Mouse (Mus musculus) testis, adult 2 months (tissue): ENCODE measurements at regions not wholly inside any gene's neighbourhood (a gene's known extent, or its start where the extent isn't known, plus 50 kb on each side); places are given as distances from the start of the nearest gene placed in this dataset.

ENCODE experiments used
- H3K27ac ChIP-seq: fragments of 200-500 bp; 2 replicates; pipeline ENCODE4 v1.5.1; 2012; ENCODE audit warnings: low read depth, low read length; ENCODE audit not compliant: control insufficient read depth, insufficient read depth
- H3K27me3 ChIP-seq: fragments of 200-500 bp; 2 replicates; pipeline ENCODE4 v1.6.1; 2012; ENCODE audit warnings: mild to moderate bottlenecking, low read length, moderate library complexity; ENCODE audit not compliant: control insufficient read depth, insufficient read depth
- H3K36me3 ChIP-seq: fragments of 200-500 bp; 2 replicates; pipeline ENCODE4 v1.6.1; 2012; ENCODE audit warnings: mild to moderate bottlenecking, low read length; ENCODE audit not compliant: control insufficient read depth, insufficient read depth
- H3K4me1 ChIP-seq: fragments of 200-500 bp; 2 replicates; pipeline ENCODE4 v1.6.1; 2012; ENCODE audit warnings: low read length; ENCODE audit not compliant: control insufficient read depth, insufficient read depth
- H3K4me3 ChIP-seq: fragments of 200-500 bp; 2 replicates; pipeline ENCODE4 v1.5.1; 2012; ENCODE audit warnings: low read depth, mild to moderate bottlenecking, low read length, moderate library complexity, mixed read lengths; ENCODE audit not compliant: control insufficient read depth
- CTCF ChIP-seq: fragments of 200-500 bp; IDR thresholded peaks from 2 replicates; pipeline ENCODE4 v1.5.1; 2012; ENCODE audit warnings: low read depth, mild to moderate bottlenecking, inconsistent platforms, low read length, moderate library complexity; ENCODE audit not compliant: control insufficient read depth, insufficient read depth, insufficient replicate concordance
- POLR2A ChIP-seq: fragments of 200-500 bp; IDR thresholded peaks from 2 replicates; pipeline ENCODE4 v1.6.1; 2012; ENCODE audit warnings: low read depth, mild to moderate bottlenecking, inconsistent platforms, low read length, moderate library complexity; ENCODE audit not compliant: control insufficient read depth

DNA sequence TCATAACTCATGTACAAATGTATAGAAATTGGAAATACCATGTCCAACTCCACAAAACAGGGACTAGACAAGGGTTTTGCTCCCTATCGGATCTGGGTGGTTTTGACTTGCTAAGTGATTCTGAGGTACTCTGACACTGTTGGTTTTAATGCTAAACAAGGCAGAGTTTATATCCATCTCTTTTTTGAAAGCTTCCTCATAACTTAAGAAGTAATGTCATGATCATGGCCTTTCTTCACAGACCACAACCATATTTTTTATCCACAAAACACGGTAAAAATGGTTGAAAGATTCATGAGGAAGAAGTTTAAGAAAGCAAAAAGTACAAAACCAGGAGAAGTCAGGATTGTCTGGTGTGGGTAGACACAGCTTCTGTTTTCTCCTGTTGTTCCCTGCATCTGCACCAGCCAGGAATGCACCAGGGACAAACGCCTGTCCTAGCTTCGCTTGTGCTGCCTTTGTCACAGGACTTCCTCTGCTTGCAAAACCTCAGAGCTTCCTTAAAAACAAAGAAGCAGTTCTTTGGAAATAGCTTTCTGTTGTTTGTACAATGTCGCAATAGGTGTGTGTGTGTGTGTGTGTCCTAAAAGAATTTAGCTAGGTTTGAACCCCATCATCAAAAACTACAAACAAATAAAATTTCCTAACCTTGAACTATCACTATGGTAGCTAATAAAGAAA lies 153.3 kb downstream of the Pah start:
- TF ChIP-seq CTCF (no peak), POLR2A (no peak)
- Histone ChIP-seq H3K27me3 (no peaks in the 10 kb centered on the region), H3K4me3 (no peak overlapping the region), H3K36me3 (no peaks in the 10 kb centered on the region), H3K4me1 (no peaks in the 10 kb centered on the region), H3K27ac (no peak overlapping the region)

- Histone ChIP-seq H3K36me3 (no peaks in the 10 kb centered on the region), H3K27me3 (no peaks in the 10 kb centered on the region), H3K4me3 (no peak overlapping the region), H3K27ac (no peak overlapping the region), H3K4me1 (no peaks in the 10 kb centered on the region)
- TF ChIP-seq POLR2A (no peak), CTCF (no peak)
These were observed 154.6 kb downstream of the Pah start for GRCm38 (mm10) chr10:87676041-87676672.

GRCm38 (mm10) chr10:87678984-87679383 lies 157.4 kb downstream of the Pah start:
- TF ChIP-seq POLR2A (no peak), CTCF (no peak)
- Histone ChIP-seq H3K4me1 (no peaks in the 10 kb centered on the region), H3K27me3 (no peaks in the 10 kb centered on the region), H3K4me3 (no peak overlapping the region), H3K27ac (no peak overlapping the region), H3K36me3 (no peaks in the 10 kb centered on the region)

DNA sequence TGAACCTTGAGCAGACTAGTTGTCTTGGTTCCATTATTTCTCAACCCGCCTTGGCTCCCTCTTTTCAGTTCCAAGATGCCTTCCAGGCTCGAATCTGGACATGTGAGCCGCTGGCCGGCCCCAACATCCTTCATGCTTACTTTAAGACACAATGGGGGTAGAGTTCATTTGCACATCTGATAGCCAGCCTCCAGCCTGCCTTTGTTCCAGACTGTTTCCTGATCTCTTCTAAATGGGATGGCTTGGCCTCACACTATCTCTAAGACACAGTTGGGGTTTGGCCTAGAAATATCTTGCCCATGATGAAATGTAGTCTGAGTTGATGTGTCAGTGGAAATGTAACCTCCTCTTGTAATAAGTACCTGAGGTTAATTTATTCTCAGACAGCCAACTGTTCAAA lies 164.7 kb downstream of the Pah start:
- no peaks in the 10 kb centered on the region for H3K27me3 ChIP-seq
- no peaks in the 10 kb centered on the region for H3K4me1 ChIP-seq
- no peak overlapping the region for H3K4me3 ChIP-seq
- no peaks in the 10 kb centered on the region for H3K36me3 ChIP-seq
- no peak overlapping the region for H3K27ac ChIP-seq
- TF ChIP-seq CTCF (no peak), POLR2A (no peak)

- Histone ChIP-seq H3K4me3 (no peak overlapping the region), H3K4me1 (no peaks in the 10 kb centered on the region), H3K27ac (no peak overlapping the region), H3K36me3 (no peaks in the 10 kb centered on the region), H3K27me3 (no peaks in the 10 kb centered on the region)
- no peak for TF ChIP-seq CTCF
- TF ChIP-seq POLR2A = no peak
These were observed 165.2 kb downstream of the Pah start for GRCm38 (mm10) chr10:87686785-87687184.

GRCm38 (mm10) chr10:87687844-87688243 lies 166.2 kb downstream of the Pah start:
- no peak for TF ChIP-seq POLR2A
- no peak for TF ChIP-seq CTCF
- no peaks in the 10 kb centered on the region for H3K27me3 ChIP-seq
- H3K4me1 ChIP-seq = no peaks in the 10 kb centered on the region
- no peak overlapping the region for H3K4me3 ChIP-seq
- no peak overlapping the region for H3K27ac ChIP-seq
- no peaks in the 10 kb centered on the region for H3K36me3 ChIP-seq

- no peaks in the 10 kb centered on the region for H3K36me3 ChIP-seq
- peak; percentile 32; the same call in 1 of the 2 replicates for TF ChIP-seq CTCF
- TF ChIP-seq POLR2A = no peak
- H3K4me3 ChIP-seq = no peak overlapping the region
- H3K27ac ChIP-seq = no peak overlapping the region
- no peaks in the 10 kb centered on the region for H3K27me3 ChIP-seq
- no peaks in the 10 kb centered on the region for H3K4me1 ChIP-seq
These were observed 167.2 kb upstream of the Igf1 start for GRCm38 (mm10) chr10:87690831-87691230.
